Mouse (Mus musculus): Measurements from ENCODE around the gene Ddhd1. TPM values are rescaled to one million over a fixed set of nuclear protein-coding genes. Genes with fewer than 3 reads are reported as not detected.
A peak's percentile ranks its signal among the peaks of the same experiment; 100 is the strongest.
"Not testable (repeated sequence)": the region's sequence is repeated elsewhere in the genome, so short reads cannot be mapped to it uniquely, and the experiment has no call there.

The Ddhd1 gene
- polyA plus RNA-seq, 1 experiment from 2014 or later = 16.1 TPM

- Histone ChIP-seq H3K4me1 (no peaks in the 10 kb centered on the region), H3K9ac (replicated peaks) (no peak overlapping the region), H3K4me2 (replicated peaks) (no peak overlapping the region), H3K27ac (replicated peaks) (no peak overlapping the region), H3K36me3 (peaks cover 41% of the 10 kb centered on the region), H3K27me3 (no peaks in the 10 kb centered on the region), H3K9me3 (no peaks in the 10 kb centered on the region), H3K4me3 (no peak overlapping the region)
- ATAC-seq (ENCODE audit: low FRiP score, low read depth) = no peak
- 88% methylated on average over 7 of the region's 7 CpGs for WGBS
These were observed 46.3 kb downstream of the Ddhd1 start for GRCm38 (mm10) chr14:45611654-45612053.

- Histone ChIP-seq H3K27me3 (no peaks in the 10 kb centered on the region), H3K4me2 (replicated peaks) (no peak overlapping the region), H3K36me3 (peaks cover 16% of the 10 kb centered on the region), H3K9ac (replicated peaks) (no peak overlapping the region), H3K27ac (replicated peaks) (0 out of 2 replicates have a peak overlapping the region, but pooled peaks have one; percentile 31), H3K9me3 (no peaks in the 10 kb centered on the region), H3K4me1 (no peaks in the 10 kb centered on the region), H3K4me3 (no peak overlapping the region)
- ATAC-seq (ENCODE audit: low FRiP score, low read depth) = peak; percentile 56; the same call in 1 of the 2 replicates
- 72% methylated on average over 3 of the region's 3 CpGs for WGBS
These were observed 55.9 kb downstream of the Ddhd1 start for GRCm38 (mm10) chr14:45602002-45602401.

DNA sequence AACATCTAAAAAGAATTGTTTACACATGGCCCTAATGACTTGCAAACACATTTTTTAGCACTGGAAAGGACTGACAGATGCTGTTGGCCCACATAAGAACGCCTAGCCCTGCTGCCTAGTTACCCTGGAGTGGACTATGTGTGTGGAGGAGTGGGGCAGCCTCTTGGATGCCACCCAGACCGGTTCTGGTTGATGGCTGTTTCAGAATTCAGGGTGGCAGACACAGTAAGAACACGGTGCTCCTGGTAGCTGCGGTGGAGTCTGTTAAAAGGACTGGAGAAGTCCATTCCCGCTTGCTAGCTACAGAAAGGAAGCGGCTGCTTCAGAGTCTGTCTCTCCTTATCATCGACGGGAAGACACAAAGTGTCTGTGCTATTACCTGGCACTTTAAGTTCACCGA is 57.4 kb downstream of the Ddhd1 start:
- H3K27ac ChIP-seq (replicated peaks) = no peak overlapping the region
- WGBS = 94% methylated on average over 9 of the region's 9 CpGs
- H3K4me1 ChIP-seq = no peaks in the 10 kb centered on the region
- no peaks in the 10 kb centered on the region for H3K9me3 ChIP-seq
- ATAC-seq (ENCODE audit: low FRiP score, low read depth) = no peak
- no peak overlapping the region for H3K4me3 ChIP-seq
- H3K27me3 ChIP-seq = no peaks in the 10 kb centered on the region
- H3K36me3 ChIP-seq = peaks cover 17% of the 10 kb centered on the region
- no peak overlapping the region for H3K4me2 ChIP-seq (replicated peaks)
- H3K9ac ChIP-seq (replicated peaks) = no peak overlapping the region

- Histone ChIP-seq H3K4me2 (replicated peaks) (no peak overlapping the region), H3K4me3 (no peak overlapping the region), H3K27ac (replicated peaks) (no peak overlapping the region), H3K9me3 (no peaks in the 10 kb centered on the region), H3K9ac (replicated peaks) (no peak overlapping the region), H3K27me3 (no peaks in the 10 kb centered on the region), H3K36me3 (peaks cover 35% of the 10 kb centered on the region), H3K4me1 (no peaks in the 10 kb centered on the region)
- WGBS = 81% methylated on average over 8 of the region's 8 CpGs
- ATAC-seq (ENCODE audit: low FRiP score, low read depth) = no peak
These were observed 60.1 kb downstream of the Ddhd1 start for GRCm38 (mm10) chr14:45597855-45598254.

- H3K27ac ChIP-seq (replicated peaks) = no peak overlapping the region
- no peaks in the 10 kb centered on the region for H3K9me3 ChIP-seq
- 89% methylated on average over 6 of the region's 6 CpGs for WGBS
- no peak overlapping the region for H3K4me2 ChIP-seq (replicated peaks)
- ATAC-seq (ENCODE audit: low FRiP score, low read depth) = no peak
- no peaks in the 10 kb centered on the region for H3K27me3 ChIP-seq
- peaks cover 24% of the 10 kb centered on the region for H3K36me3 ChIP-seq
- no peak overlapping the region for H3K4me3 ChIP-seq
- H3K4me1 ChIP-seq = no peaks in the 10 kb centered on the region
- no peak overlapping the region for H3K9ac ChIP-seq (replicated peaks)
These were observed 64.7 kb downstream of the Ddhd1 start for GRCm38 (mm10) chr14:45593261-45593660.

- H3K9me3 ChIP-seq = no peaks in the 10 kb centered on the region
- H3K36me3 ChIP-seq = 0 out of 2 replicates have a peak, but pooled peaks cover 2% of the 10 kb centered on the region
- ATAC-seq (ENCODE audit: low FRiP score, low read depth) = no peak
- WGBS = 83% methylated on average over 7 of the region's 7 CpGs
- no peak overlapping the region for H3K27ac ChIP-seq (replicated peaks)
- no peak overlapping the region for H3K9ac ChIP-seq (replicated peaks)
- no peak overlapping the region for H3K4me2 ChIP-seq (replicated peaks)
- H3K27me3 ChIP-seq = no peaks in the 10 kb centered on the region
- H3K4me1 ChIP-seq = no peaks in the 10 kb centered on the region
- no peak overlapping the region for H3K4me3 ChIP-seq
These were observed 69.5 kb downstream of the Ddhd1 start for GRCm38 (mm10) chr14:45588403-45588802.

- H3K27ac ChIP-seq (replicated peaks) = no peak overlapping the region
- ATAC-seq (ENCODE audit: low FRiP score, low read depth) = no peak
- 92% methylated on average over 6 of the region's 6 CpGs for WGBS
- H3K4me1 ChIP-seq = no peaks in the 10 kb centered on the region
- no peak overlapping the region for H3K4me3 ChIP-seq
- H3K9me3 ChIP-seq = no peaks in the 10 kb centered on the region
- no peaks in the 10 kb centered on the region for H3K27me3 ChIP-seq
- no peak overlapping the region for H3K4me2 ChIP-seq (replicated peaks)
- no peak overlapping the region for H3K9ac ChIP-seq (replicated peaks)
- no peaks in the 10 kb centered on the region for H3K36me3 ChIP-seq
These were observed 70.4 kb downstream of the Ddhd1 start for GRCm38 (mm10) chr14:45587536-45587935.

- no peaks in the 10 kb centered on the region for H3K36me3 ChIP-seq
- 75% methylated on average over 8 of the region's 8 CpGs for WGBS
- no peak overlapping the region for H3K4me2 ChIP-seq (replicated peaks)
- H3K9ac ChIP-seq (replicated peaks) = no peak overlapping the region
- no peaks in the 10 kb centered on the region for H3K27me3 ChIP-seq
- H3K27ac ChIP-seq (replicated peaks) = no peak overlapping the region
- H3K4me1 ChIP-seq = no peaks in the 10 kb centered on the region
- H3K9me3 ChIP-seq = no peaks in the 10 kb centered on the region
- no peak for ATAC-seq (ENCODE audit: low FRiP score, low read depth)
- no peak overlapping the region for H3K4me3 ChIP-seq
These were observed 74.4 kb downstream of the Ddhd1 start for GRCm38 (mm10) chr14:45583494-45584027.

GRCm38 (mm10) chr14:45580923-45581827 is 76.8 kb downstream of the Ddhd1 start:
- not testable (repeated sequence) for H3K4me2 ChIP-seq (replicated peaks); H3K27ac ChIP-seq (replicated peaks); H3K9me3 ChIP-seq; H3K36me3 ChIP-seq; H3K9ac ChIP-seq (replicated peaks); H3K4me1 ChIP-seq; H3K4me3 ChIP-seq; H3K27me3 ChIP-seq
- ATAC-seq (ENCODE audit: low FRiP score, low read depth) = 0 out of 2 replicates have a peak, but pooled peaks have one; percentile 38
- WGBS = 85% methylated on average over 3 of the region's 3 CpGs

DNA sequence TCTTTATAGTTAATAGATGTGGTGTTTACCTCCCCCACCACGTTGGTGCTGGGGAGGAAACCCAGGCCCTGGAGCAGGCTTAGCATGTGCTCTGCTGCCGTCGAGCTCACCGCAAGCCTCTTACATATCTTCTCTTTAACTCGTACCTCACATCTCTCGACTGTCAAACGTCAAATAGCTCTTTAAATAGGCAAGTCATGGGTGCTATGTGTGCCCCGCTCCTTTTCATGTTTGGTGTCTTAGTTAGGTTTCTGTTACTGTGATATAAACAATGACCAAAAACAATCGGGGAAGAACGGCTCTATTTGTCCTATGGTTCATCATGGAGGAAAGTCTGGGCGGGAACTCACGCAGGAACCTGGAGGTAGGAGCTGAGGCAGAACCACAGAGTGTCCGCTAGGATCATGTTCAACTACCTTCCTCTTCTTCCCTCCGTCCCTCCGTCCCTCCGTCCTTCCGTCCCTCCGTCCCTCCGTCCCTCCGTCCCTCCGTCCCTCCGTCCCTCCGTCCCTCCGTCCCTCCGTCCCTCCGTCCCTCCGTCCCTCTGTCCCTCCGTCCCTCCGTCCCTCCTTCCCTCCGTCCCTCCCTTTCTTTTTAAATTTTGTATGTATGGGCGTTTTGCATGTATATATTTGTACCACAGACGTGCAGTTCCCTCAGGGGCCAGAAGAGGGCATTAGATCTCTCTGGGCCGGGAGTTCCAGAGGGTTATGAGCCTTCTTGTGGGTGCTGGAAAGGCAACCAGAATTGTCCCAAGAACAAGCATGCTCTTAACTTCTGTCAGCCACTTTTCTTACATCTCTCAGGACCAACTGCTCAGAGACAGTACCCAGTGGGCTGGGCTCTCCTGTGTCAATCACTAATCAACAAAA is 91.6 kb downstream of the Ddhd1 start:
- Histone ChIP-seq H3K9ac (replicated peaks) (no peak overlapping the region), H3K27ac (replicated peaks) (0 out of 2 replicates have a peak overlapping the region, but pooled peaks have one; percentile 11), H3K27me3 (peaks cover 7% of the 10 kb centered on the region; the same call in 1 of the 2 replicates), H3K36me3 (no peaks in the 10 kb centered on the region), H3K9me3 (no peaks in the 10 kb centered on the region), H3K4me3 (peak overlapping the region; percentile 37), H3K4me1 (peaks cover 13% of the 10 kb centered on the region), H3K4me2 (replicated peaks) (peak overlapping the region; percentile 55)
- WGBS = 19% methylated on average over 27 of the region's 33 CpGs
- peak; percentile 8; the same call in 1 of the 2 replicates for ATAC-seq (ENCODE audit: low FRiP score, low read depth)

DNA sequence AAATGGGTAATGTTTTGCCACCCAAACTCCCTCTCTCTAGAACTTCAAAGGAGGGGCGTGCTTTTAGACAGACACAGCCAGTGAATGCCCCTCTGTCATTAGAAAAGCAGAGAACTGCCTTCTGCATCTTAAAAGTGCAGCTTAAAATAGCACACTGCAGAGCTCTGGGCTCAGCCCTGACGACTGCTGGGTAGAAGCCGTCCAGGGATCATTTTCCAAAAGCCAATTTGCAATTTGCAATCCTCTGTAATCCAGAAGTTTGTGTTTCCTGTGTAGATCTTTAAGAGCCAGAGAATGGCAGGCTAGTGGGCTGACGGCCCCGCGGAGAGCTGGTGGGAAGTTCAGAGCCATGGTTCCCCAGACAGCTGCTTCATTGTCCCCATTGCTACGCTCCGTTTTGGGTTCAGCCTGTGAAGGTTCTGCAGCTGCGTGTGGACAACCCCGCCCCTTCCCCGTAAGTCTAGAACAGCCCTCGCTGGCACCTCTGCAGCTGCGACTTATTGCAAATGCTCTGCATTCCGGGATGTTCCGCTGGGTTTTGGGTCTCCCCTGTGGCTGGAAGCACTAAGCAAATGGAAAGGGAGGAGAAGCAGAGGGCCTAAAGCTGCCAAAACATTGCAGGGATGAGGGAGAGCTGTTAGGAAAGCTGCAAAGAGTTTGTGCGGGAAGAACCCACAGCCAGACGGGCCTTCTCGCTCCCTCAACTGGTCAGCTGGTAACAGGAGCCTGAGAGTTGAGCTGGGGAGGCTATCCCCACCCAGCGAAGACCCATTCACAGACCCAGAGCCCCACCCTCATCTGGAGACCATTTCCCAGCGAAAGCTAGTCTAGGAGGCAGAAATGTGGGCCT is 92.5 kb downstream of the Ddhd1 start:
- Histone ChIP-seq H3K9me3 (no peaks in the 10 kb centered on the region), H3K27ac (replicated peaks) (peak overlapping the region; percentile 11; the same call in 1 of the 2 replicates), H3K27me3 (peaks cover 7% of the 10 kb centered on the region; the same call in 1 of the 2 replicates), H3K9ac (replicated peaks) (no peak overlapping the region), H3K4me3 (peak overlapping the region; percentile 12; the same call in 1 of the 2 replicates), H3K4me1 (peaks cover 13% of the 10 kb centered on the region), H3K4me2 (replicated peaks) (peak overlapping the region; percentile 55), H3K36me3 (no peaks in the 10 kb centered on the region)
- peak; percentile 71 for ATAC-seq (ENCODE audit: low FRiP score, low read depth)
- WGBS = 7% methylated on average over 20 of the region's 20 CpGs
